Mouse (Mus musculus): Measurements from ENCODE around the gene Brix1.

Gene Brix1

DNA sequence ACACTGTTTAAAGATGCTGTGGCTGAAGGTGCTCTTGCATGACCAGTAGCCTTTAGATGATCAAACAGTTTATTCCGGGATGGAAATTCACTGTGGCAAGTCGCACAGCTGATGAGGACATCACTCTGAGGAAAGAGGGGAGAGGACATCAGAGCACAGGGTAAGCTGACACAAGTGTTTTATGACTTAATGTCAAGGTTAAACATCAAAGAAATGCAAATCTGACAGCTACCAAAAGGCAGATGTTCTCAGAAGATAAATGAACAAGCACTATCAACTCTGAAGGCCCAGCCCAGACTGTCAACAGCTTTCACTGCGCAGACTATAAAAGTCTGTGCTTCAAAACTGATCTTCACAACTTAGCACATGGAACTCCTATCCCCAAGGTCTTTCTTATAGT lies 38.6 kb downstream of the Brix1 start:
- DNase-seq (ENCODE audit: low spot score in 2 of 2) = no peak

DNA sequence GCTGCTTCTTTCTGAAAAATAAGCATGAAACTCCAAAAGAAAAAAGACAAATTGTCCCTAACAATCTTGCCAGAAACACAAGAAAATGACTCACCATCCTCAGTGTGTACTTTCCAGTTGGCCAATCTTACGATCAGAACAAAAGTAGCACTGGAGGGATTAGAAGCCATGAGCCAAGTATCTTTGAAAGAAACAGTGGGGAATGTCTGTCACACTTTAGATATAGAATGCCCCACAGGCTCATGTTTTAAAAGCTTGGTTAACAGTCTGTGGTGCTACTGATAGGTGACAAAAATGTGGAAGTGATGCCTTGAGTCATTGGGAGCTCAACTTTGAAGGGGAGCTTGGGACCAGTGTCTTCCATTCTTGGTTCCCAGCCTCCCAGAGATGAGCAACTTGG lies 43.5 kb downstream of the Brix1 start:
- DNase-seq (ENCODE audit: low spot score in 2 of 2) = no peak

DNA sequence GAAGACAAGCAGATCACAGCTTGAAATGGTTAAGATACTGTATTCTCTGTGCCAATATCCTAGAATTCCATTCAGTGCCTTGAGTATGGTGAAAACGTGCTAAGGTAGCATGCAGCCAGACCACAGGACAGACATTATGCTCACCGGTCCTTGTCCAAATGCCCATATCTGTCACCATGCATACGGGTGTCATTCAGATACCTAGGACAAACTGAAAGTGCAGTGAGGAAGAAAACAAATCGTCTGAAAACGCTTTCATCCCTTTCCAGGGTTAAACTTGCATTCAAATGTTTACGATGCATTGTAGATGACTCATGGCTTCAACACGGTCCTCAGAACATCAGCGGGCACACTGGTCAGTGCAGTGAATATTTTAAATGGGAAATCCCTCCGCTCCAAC lies 44.3 kb downstream of the Brix1 start:
- no peak for DNase-seq (ENCODE audit: low spot score in 2 of 2)

DNA sequence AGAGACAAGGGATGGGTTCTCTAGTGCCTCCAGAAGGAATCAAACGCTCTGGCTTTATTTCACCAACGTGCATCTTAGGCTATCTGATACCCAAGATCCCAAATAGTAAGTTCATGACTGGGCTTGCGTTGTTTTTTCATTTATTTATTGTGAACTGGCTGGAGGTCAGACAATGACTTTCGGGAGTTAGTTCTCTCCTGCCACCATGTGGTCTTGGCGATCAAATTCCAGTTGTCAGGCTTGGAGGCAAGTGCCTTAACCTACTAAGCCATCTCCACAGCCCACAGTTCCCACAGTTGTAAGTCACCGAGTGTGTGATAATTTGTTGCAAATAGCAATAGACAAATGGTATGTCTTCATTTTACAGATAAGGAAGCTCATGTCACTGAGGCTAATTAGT lies 45.8 kb downstream of the Brix1 start:
- DNase-seq (ENCODE audit: low spot score in 2 of 2) = no peak

DNA sequence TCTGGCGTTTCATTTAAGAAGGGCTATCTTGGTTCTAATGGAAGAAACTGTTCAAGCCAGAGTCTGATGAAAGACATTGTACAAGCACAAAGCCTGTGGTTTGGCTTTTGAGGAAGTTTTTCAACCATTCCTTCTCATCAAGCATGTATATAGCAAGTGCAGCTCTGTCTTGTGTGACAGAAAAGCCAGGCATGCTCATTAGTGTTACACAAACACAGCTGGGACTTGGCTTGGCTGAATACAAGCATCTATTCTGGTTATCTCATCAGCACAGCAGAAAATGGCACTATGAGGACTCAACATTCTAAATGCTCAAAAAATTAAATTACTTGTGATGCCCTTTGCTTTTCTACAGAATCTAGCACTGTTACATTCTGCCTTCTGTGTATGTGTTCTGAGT lies 48.9 kb downstream of the Brix1 start:
- DNase-seq (ENCODE audit: low spot score in 2 of 2) = no peak

DNA sequence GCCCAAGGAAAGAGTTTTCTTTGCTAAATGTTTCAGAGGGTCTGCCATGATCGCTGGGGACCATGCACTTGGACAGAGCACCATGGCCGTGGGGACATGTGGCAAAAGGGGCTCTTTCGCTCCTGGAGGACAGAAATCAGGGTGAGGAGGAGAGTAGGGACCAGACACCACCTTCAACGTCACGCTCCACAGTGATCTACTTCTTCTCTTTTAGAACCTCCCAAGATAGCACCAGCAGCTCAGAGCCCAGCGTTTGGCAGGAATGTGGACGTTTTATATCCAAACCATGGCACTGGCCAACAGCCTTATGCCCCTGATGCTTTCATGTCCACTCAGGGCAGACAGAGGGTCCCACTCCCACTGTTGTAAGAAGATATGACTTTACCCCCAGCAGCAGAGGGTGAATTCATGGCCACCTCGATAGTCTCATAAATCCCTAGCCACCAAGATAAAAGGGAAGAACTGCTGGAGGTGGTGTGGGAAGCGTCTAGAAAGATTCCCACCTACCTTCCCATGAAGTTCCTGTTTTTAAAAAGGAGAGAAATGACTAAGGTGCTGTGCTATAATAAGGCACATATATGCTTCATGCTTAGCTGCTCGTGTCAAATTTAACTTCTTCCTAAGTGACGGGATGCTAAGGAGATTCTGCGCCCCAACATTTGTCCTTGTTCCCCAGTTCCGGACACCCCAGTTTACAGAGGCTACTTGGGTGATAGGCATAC lies 59.0 kb downstream of the Brix1 start:
- DNase-seq (ENCODE audit: low spot score in 2 of 2) = no peak

DNA sequence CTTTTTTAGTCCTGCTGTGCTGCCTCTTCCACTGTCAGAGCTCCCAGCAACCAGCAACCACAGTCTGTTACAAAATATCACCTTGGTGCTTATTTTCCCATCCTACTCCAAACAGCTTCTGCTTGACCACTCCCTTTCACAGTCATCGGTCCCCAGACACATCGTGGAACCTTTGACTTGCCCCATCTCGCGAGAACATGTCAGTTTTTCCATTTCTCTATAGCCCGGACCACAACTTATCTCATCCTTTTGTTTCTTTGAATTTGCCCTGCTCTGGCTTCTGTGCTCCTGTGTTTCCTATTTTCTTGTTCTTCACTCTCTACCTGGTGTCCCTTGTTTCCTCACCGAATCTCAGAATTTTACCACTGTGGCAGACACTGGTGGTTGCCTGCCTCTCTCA lies 59.6 kb downstream of the Brix1 start:
- DNase-seq (ENCODE audit: low spot score in 2 of 2) = no peak

All from thymus, postnatal 10 days (tissue).